Mouse (Mus musculus) forebrain, embryonic 13.5 days (tissue): ENCODE results near the gene Cbl. TPM values are rescaled to one million over a fixed set of nuclear protein-coding genes. Genes with fewer than 3 reads are reported as not detected.
A peak's percentile ranks its signal among the peaks of the same experiment; 100 is the strongest.

Source experiments
- ATAC-seq: fragments of 200-750 bp; cut with Nextera tagmentation; 2 replicates; pipeline ENCODE4 v1.8.0; 2017
- H3K27ac ChIP-seq: fragments of 300-500 bp; sonication (generic); 2 replicates; pipeline ENCODE4 v1.5.1; 2015; ENCODE audit warnings: inconsistent platforms, mild to moderate bottlenecking, moderate library complexity
- H3K27me3 ChIP-seq: fragments of 300-500 bp; sonication (generic); 2 replicates; pipeline ENCODE4 v1.6.1; 2015; ENCODE audit warnings: mild to moderate bottlenecking, inconsistent platforms
- H3K36me3 ChIP-seq: fragments of 300-500 bp; sonication (generic); 2 replicates; pipeline ENCODE4 v1.6.1; 2015; ENCODE audit warnings: mild to moderate bottlenecking, inconsistent platforms; ENCODE audit not compliant: poor library complexity, severe bottlenecking
- H3K4me1 ChIP-seq: fragments of 300-500 bp; sonication (generic); 2 replicates; pipeline ENCODE4 v1.6.1; 2015; ENCODE audit warnings: inconsistent platforms
- H3K4me2 ChIP-seq: fragments of 300-500 bp; sonication (generic); 2 replicates; pipeline ENCODE4 v1.6.1; 2015; ENCODE audit warnings: inconsistent platforms, mild to moderate bottlenecking, moderate library complexity
- H3K4me3 ChIP-seq: fragments of 300-500 bp; sonication (generic); 2 replicates; pipeline ENCODE4 v1.5.1; 2015; ENCODE audit warnings: mild to moderate bottlenecking, inconsistent platforms
- H3K9ac ChIP-seq: fragments of 300-500 bp; sonication (generic); 2 replicates; pipeline ENCODE4 v1.6.1; 2015; ENCODE audit warnings: mild to moderate bottlenecking, inconsistent platforms
- H3K9me3 ChIP-seq: fragments of 300-500 bp; sonication (generic); replicated peaks from 2 replicates; pipeline ENCODE4 v1.6.1; 2016; ENCODE audit warnings: inconsistent platforms
- WGBS: fragments of 180-500 bp; shearing (Covaris S2); methylation state at CpG from one replicate; pipeline ENCODE4 v1.1.7; 2015; 5-methylcytosine and 5-hydroxymethylcytosine counted together
- polyA plus RNA-seq: library from polyadenylated mRNA; unstranded; fragments of >200 nt; fragmentation: Nextera tagmentation; extraction: Ambion mirVana; gene quantifications from 2 replicates; pipeline ENCODE4 v1.2.1, GENCODE M21; 2015

The Cbl gene
- polyA plus RNA-seq, 1 experiment from 2014 or later, result 25.2 TPM

DNA sequence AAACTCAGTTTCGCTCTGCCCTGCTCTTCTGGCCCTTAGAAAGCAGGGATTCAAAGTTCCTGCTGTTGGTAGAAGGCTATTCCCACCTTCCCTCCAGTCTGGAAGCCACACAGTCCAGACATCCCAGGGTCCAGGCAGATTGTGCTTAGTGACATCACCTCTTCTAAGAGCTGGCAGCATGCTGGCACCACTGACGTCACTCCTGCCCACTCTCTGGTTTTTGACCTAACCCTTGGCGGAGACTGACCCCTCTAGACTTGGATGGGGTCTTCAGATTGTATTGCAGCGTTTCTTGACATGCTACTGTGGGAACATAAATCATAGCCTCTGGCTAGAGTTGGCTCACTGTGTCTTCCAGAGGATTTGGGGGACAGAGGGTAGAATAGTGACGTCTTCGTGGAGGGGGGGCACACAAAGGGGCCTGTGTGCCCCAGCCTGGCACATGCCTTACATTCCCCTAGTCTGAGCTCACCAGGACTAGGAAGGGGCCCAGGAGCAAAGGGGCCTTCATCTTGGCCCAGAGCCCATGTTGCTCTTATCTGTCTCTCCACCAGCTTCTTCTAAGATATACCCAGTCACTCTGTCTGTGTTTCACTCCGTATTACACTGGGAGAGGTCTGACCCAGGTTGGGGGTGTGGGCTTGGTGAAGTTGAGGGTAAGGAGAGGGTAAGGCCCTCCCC lies 98.0 kb downstream of the Cbl start:
- Histone ChIP-seq H3K4me3 (peak overlapping the region; percentile 52), H3K9me3 (no peaks in the 10 kb centered on the region), H3K9ac (peak overlapping the region; percentile 71), H3K27ac (peak overlapping the region; percentile 35), H3K36me3 (peaks cover 16% of the 10 kb centered on the region; the same call in 1 of the 2 replicates), H3K4me1 (peaks cover 46% of the 10 kb centered on the region), H3K4me2 (peak overlapping the region; percentile 89), H3K27me3 (peaks cover 45% of the 10 kb centered on the region)
- 56% methylated on average over 7 of the region's 7 CpGs for WGBS
- ATAC-seq, result peak; percentile 41; the same call in 1 of the 2 replicates

DNA sequence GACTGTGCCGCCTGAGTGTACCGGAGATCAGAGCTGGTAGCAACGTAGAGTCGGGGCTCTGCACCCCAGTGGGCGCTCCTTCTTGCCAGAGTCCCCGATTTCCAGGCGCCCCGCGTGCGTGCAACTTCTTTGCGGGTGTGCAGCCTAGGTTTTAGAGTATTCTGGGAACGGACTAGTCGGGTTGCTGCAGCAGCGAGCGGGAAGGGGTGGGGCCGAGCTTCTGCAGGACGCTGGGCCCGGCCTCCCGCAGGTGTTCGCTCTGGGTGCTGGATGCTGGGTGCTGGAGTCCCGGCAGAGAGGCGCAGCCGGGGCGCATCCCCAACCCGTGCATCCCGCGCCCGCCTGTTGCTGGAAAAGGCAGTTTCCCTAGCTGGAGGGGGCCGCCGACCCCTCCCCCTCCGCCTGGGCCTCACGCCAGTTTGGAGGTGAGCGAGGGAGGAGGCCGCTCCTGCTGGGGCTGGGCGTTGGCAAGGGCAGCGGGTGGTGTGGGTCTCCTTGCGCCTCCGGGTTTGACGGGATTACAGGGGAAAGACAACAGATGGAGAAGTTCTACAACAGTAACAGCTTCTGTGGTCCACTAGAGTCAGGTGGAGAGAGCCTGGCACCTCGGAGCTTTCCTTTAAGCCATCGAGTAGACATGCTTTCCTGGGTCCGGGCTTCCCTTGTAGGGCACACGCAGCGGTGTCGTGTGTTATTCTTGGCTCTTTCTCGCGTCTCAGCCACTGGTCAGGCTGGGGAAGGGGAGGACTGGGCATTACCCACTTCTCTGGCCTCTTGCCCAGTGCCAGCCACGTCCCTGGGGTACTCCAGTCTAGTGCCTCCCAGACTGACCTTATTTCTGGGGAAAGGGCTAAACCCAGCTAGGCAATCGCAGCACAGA lies 98.8 kb downstream of the Cbl start:
- H3K27ac ChIP-seq, result peak overlapping the region; percentile 35
- peak overlapping the region; percentile 71 for H3K9ac ChIP-seq
- H3K4me3 ChIP-seq, result peak overlapping the region; percentile 52
- no peaks in the 10 kb centered on the region for H3K9me3 ChIP-seq
- peaks cover 49% of the 10 kb centered on the region for H3K4me1 ChIP-seq
- peaks cover 12% of the 10 kb centered on the region; the same call in 1 of the 2 replicates for H3K36me3 ChIP-seq
- H3K27me3 ChIP-seq, result peaks cover 45% of the 10 kb centered on the region
- peak; percentile 23 for ATAC-seq
- H3K4me2 ChIP-seq, result peak overlapping the region; percentile 89
- WGBS, result 2% methylated on average over 48 of the region's 49 CpGs

DNA sequence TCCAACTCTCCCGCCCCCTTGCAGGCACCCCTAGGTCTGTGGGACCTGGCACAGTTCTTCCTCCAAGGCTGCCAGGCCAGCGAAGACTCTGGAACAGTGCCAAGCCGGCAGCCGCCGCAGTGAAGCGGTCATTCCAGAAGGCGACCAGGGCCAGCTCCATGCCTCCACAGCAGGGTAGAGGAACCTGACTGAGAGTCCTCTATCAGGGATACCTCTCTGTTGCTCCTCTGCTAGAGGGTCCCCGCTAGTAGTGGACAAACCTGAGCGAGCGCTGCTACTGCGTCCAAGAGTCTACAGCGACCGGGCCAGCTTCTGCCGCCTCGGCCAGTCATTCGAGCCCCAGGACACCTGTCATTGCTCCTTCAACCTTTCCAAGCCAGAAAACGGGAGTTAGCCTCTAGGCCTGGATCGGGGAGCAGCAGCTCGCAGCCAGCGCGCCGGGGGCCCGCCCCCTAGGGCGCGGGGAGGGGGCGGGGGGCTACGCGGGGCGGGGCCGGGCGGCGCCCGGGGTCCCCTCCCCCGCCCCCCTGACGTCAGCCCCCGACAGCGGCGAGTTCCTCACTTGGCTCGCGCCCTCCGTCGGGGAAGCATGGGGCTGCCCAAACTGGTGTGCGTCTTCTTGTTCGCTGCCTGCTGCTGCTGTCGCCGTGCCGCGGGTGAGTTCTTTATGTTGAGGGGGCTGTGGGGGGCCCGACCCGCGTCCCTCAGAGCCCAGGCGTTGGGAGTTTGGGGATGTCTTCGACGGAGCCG lies 99.6 kb downstream of the Cbl start, which contains the start of gene Mcam:
Mcam (plus strand) TSS at position 369 of the 750 bp plus-strand sequence.
- Histone ChIP-seq H3K4me3 (peak within 1 kb of the TSS; percentile 52), H3K36me3 (peaks cover 6% of the 10 kb centered on the region; the same call in 1 of the 2 replicates), H3K4me1 (peaks cover 56% of the 10 kb centered on the region), H3K27ac (peak within 1 kb of the TSS; percentile 35; the same call in 1 of the 2 replicates), H3K9me3 (no peaks in the 10 kb centered on the region), H3K27me3 (peaks cover 46% of the 10 kb centered on the region), H3K4me2 (peak within 1 kb of the TSS; percentile 89), H3K9ac (peak within 1 kb of the TSS; percentile 71)
- ATAC-seq, result peak; percentile 46
- WGBS, result under 1% methylated on average over 55 of the region's 55 CpGs

DNA sequence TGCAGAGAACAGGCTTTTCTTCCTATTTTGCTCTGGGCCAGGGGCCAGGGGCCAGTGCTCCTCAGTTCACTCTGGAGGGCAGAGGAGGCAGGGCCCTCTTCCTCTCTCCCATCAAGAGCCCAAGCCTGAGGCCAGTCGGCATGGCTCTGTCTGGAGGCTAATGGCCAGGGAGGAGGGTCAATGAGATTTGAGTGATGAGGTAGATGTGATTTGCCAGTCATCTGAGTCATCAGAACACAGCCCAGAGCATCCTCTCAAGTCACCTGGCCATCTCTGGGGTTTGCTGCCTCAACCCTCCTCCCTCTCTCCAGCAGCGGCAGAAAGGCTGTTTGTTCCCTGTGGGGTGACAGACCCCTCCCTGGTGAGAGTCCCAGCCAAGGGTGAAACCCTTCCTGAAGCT lies 100.6 kb downstream of the Cbl start:
- Histone ChIP-seq H3K27ac (no peak overlapping the region), H3K4me1 (peaks cover 56% of the 10 kb centered on the region), H3K9me3 (no peaks in the 10 kb centered on the region), H3K9ac (peak overlapping the region; percentile 30; the same call in 1 of the 2 replicates), H3K36me3 (peaks cover 4% of the 10 kb centered on the region; the same call in 1 of the 2 replicates), H3K4me2 (peak overlapping the region; percentile 89), H3K4me3 (0 out of 2 replicates have a peak overlapping the region, but pooled peaks have one; percentile 52), H3K27me3 (peaks cover 51% of the 10 kb centered on the region)
- WGBS, result 12% methylated on average over 2 of the region's 2 CpGs
- ATAC-seq, result no peak

DNA sequence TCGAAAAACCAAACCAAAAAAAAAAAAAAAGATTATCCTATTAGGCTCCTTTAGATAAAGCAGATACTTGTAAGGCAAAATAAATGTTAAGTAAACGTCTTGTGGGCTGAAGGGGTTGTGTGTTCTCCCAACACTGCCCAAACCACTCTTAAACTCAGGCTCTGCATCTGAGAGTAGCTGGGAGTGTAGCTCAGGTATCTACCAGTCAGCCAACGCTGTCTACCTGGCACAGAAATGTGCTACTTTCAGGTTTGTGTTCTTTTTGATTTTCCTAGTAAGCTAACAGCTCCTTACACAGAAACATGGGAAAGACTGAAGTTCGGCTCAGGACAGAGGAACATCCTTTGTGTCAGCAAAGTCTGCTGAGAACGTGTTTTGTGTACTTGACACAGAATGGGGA lies 101.6 kb downstream of the Cbl start:
- peaks cover 56% of the 10 kb centered on the region for H3K4me1 ChIP-seq
- 63% methylated on average over 5 of the region's 5 CpGs for WGBS
- no peak overlapping the region for H3K27ac ChIP-seq
- H3K27me3 ChIP-seq, result peaks cover 51% of the 10 kb centered on the region
- no peaks in the 10 kb centered on the region for H3K9me3 ChIP-seq
- H3K9ac ChIP-seq, result no peak overlapping the region
- H3K4me3 ChIP-seq, result no peak overlapping the region
- no peak overlapping the region for H3K4me2 ChIP-seq
- 0 out of 2 replicates have a peak, but pooled peaks cover 1% of the 10 kb centered on the region for H3K36me3 ChIP-seq
- ATAC-seq, result no peak

DNA sequence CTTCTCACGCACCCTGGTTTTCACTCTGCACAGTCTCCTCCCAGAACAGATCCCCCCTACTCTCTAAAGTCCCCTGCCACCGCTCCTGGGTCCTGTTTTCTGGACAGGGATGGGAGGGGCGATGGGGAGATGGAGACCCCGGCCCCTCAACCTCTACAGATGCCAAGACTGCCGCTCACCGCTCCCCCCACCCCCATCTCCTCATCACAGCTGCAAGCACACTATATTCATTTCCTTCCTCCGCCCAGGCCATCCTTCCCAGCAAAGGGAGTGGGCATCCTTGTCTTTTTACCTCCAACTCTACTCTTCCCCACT lies 102.6 kb downstream of the Cbl start:
- Histone ChIP-seq H3K9ac (no peak overlapping the region), H3K9me3 (no peaks in the 10 kb centered on the region), H3K27me3 (peaks cover 47% of the 10 kb centered on the region), H3K4me1 (peaks cover 57% of the 10 kb centered on the region), H3K4me3 (no peak overlapping the region), H3K27ac (peak overlapping the region; percentile 51; the same call in 1 of the 2 replicates), H3K4me2 (0 out of 2 replicates have a peak overlapping the region, but pooled peaks have one; percentile 70), H3K36me3 (no peaks in the 10 kb centered on the region)
- 35% methylated on average over 7 of the region's 7 CpGs for WGBS
- no peak for ATAC-seq

DNA sequence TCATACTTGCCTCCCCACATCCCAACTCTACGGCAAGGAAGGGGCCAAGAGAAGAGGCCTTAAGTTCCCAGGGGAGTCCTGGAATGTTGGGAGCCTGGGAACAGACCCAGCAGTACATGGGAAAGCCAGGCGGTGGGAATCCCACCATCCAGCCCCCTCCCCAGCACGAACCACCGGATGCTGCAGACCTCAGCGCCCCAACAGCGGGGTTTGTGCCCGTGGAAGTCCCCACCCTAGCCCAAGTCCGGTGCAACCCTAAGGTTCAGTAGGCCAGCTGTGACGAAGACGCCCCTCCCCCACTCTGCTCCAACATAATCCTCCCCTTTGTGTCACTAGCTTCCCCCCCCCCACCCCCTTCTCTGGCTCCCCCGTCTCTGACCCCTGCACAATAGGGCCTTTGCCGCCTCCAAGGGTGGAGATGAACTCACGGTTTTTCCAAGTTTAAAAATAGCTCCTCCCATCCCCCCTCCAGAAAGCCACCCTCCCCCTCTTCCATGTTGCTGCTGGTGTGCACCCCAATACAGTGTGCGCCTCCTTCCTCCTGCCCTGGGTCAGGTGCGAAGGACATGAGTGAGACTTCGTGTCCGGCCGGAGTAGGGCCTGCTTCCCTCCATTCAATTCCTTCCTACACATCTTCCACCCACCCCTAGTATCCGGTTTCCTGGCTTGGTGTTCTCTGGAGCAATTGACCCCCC lies 103.1 kb downstream of the Cbl start:
- H3K9ac ChIP-seq, result peak overlapping the region; percentile 67
- H3K9me3 ChIP-seq, result no peaks in the 10 kb centered on the region
- peak overlapping the region; percentile 41; the same call in 1 of the 2 replicates for H3K4me3 ChIP-seq
- peak overlapping the region; percentile 48 for H3K27ac ChIP-seq
- peak; percentile 11; the same call in 1 of the 2 replicates for ATAC-seq
- WGBS, result 10% methylated on average over 18 of the region's 19 CpGs
- peak overlapping the region; percentile 70 for H3K4me2 ChIP-seq
- no peaks in the 10 kb centered on the region for H3K36me3 ChIP-seq
- H3K4me1 ChIP-seq, result peaks cover 56% of the 10 kb centered on the region
- peaks cover 42% of the 10 kb centered on the region for H3K27me3 ChIP-seq

DNA sequence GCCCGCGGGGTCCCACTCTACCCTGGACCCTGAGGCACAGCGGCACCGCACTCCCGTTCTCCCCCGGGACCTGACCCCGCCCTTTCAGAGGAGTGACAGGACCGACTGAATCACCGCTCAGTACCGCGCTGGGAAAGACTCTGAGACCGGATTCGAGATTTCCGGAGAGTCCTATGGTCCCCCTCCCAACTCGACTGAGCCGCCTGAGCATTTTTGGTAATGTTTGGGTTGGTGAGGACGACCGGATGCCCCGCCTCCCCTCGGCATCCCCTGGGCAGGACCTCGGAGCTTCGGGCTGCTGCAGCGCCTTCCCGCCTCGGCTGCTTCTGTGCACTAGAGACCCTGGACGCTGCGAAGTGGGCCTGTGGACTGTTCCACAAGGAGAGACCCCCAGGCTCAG lies 103.8 kb downstream of the Cbl start:
- under 1% methylated on average over 27 of the region's 27 CpGs for WGBS
- Histone ChIP-seq H3K4me1 (peaks cover 56% of the 10 kb centered on the region), H3K36me3 (no peaks in the 10 kb centered on the region), H3K4me2 (peak overlapping the region; percentile 70), H3K9me3 (no peaks in the 10 kb centered on the region), H3K27ac (peak overlapping the region; percentile 48), H3K4me3 (peak overlapping the region; percentile 41), H3K9ac (peak overlapping the region; percentile 67), H3K27me3 (peaks cover 38% of the 10 kb centered on the region)
- ATAC-seq, result peak; percentile 31; the same call in 1 of the 2 replicates

DNA sequence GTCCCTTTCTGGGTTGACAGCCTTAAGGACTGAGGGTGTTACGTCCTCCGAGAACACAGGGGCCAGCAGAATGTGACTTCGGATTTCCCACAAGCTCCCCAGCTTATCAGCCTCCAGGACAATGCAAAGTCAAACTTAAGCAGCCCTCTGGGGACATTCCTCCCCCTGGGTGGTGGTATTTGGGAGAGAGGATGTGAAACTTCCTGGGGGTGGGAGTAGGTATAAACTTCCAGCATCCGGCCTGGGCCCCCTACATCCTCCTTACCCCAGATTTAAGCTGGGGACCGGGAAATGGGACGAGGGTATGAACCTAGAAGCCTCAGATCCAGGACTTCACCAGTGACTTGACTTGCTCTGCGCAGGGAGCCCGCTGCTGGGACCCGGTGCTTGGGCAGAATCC lies 104.2 kb downstream of the Cbl start:
- Histone ChIP-seq H3K9me3 (no peaks in the 10 kb centered on the region), H3K27ac (peak overlapping the region; percentile 14; the same call in 1 of the 2 replicates), H3K4me3 (peak overlapping the region; percentile 41), H3K9ac (peak overlapping the region; percentile 67), H3K36me3 (no peaks in the 10 kb centered on the region), H3K4me1 (peaks cover 53% of the 10 kb centered on the region), H3K4me2 (peak overlapping the region; percentile 70), H3K27me3 (peaks cover 34% of the 10 kb centered on the region)
- no peak for ATAC-seq
- 12% methylated on average over 9 of the region's 9 CpGs for WGBS

DNA sequence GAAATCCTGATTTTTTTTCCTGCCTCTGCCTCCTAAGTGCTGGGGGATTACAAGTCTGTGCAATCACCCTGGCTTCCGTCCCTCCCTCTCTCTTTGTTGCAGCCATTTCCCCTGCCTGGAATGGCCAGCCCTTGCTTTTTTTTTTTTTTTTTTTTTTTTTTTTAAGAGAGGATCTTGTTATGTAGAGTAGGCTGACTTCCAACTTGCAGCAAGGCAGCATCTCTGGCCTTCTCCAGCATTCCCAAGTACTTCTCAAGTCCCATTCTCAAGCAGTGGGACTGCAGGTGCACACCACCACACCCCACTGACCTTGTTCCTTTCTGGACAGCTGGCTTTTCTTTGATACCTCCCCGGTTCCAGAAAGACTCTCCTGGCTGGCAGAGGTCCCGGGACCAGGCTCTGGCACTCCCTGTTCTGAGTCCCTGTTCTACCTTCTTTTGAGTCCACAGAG lies 106.5 kb downstream of the Cbl start:
- peaks cover 37% of the 10 kb centered on the region for H3K4me1 ChIP-seq
- no peak overlapping the region for H3K4me3 ChIP-seq

DNA sequence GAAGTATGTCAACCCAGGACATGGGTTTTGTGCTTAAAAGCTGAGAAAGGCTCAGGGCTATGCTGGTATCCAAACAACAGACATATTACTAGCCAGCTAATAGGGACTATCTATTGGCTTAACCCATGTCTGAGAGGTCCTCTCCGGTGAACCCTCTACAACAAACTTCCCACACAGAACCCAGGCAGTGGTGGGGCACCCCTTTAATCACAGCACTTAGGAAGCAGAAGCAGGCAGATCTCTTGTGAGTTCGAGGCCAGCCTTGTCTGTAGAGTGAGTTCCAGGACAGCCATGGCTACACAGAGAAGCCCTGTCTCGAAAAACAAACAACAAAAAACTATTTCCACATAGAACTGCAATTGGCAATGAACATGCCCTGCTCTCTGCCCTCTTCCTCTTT lies 107.1 kb downstream of the Cbl start:
- H3K4me3 ChIP-seq, result no peak overlapping the region
- H3K36me3 ChIP-seq, result no peaks in the 10 kb centered on the region
- no peak overlapping the region for H3K9ac ChIP-seq
- H3K27me3 ChIP-seq, result peaks cover 15% of the 10 kb centered on the region; the same call in 1 of the 2 replicates
- H3K27ac ChIP-seq, result no peak overlapping the region
- WGBS, result 89% methylated on average over 3 of the region's 3 CpGs
- no peak for ATAC-seq
- H3K4me2 ChIP-seq, result no peak overlapping the region
- no peaks in the 10 kb centered on the region for H3K9me3 ChIP-seq
- peaks cover 37% of the 10 kb centered on the region for H3K4me1 ChIP-seq

More for the DNA sequence above, 106.5 kb downstream of the Cbl start:
- no peaks in the 10 kb centered on the region for H3K9me3 ChIP-seq
- H3K4me2 ChIP-seq, result no peak overlapping the region
- H3K9ac ChIP-seq, result no peak overlapping the region
- H3K27ac ChIP-seq, result no peak overlapping the region
- no peaks in the 10 kb centered on the region for H3K36me3 ChIP-seq
- 53% methylated on average over 3 of the region's 3 CpGs for WGBS
- ATAC-seq, result no peak
- peaks cover 18% of the 10 kb centered on the region; the same call in 1 of the 2 replicates for H3K27me3 ChIP-seq
